Mouse (Mus musculus) embryo, embryonic 10.5 days (tissue): ENCODE results near the gene Olfr743.
"Not testable (repeated sequence)": the region's sequence is repeated elsewhere in the genome, so short reads cannot be mapped to it uniquely, and the experiment has no call there.

Experiments used
- DNase-seq: peaks from one replicate; pipeline ENCODE4 v3.0.0-alpha.2; 2015; ENCODE audit warnings: low spot score

Gene Olfr743

GRCm38 (mm10) chr14:50521539-50521938 is at the start of gene Olfr743:
Gene Olfr743 (plus strand): TSS chr14:50521839.
- no peak for DNase-seq

- DNase-seq = no peak
These were observed 49.2 kb upstream of the Olfr743 start, which contains the start of gene Olfr741 for GRCm38 (mm10) chr14:50472438-50472837. Gene Olfr741 (plus strand): TSS chr14:50472738.

- DNase-seq = no peak
These were observed 43.2 kb upstream of the Olfr743 start for GRCm38 (mm10) chr14:50478406-50478805.

GRCm38 (mm10) chr14:50503300-50503699 is 18.3 kb upstream of the Olfr743 start, which contains the start of gene Olfr742:
Gene Olfr742 (plus strand): TSS chr14:50503600.
- no peak for DNase-seq

- no peak for DNase-seq
These were observed 31.1 kb downstream of the Olfr743 start for GRCm38 (mm10) chr14:50552734-50553133.

- DNase-seq = not testable (repeated sequence)
These were observed 51.4 kb downstream of the Olfr743 start for GRCm38 (mm10) chr14:50573056-50573455.
